Mouse (Mus musculus) thymus, adult 2 months (tissue): ENCODE measurements around the gene Catsper3.

ENCODE experiments used
- CTCF ChIP-seq: fragments of 200-500 bp; IDR thresholded peaks from 2 replicates; pipeline ENCODE4 v1.5.1; 2012; ENCODE audit warnings: mild to moderate bottlenecking, control low read depth, low read length, moderate library complexity, borderline replicate concordance; ENCODE audit not compliant: control insufficient read depth, poor library complexity, insufficient read depth; ENCODE audit errors: extremely low read depth
- POLR2A ChIP-seq: fragments of 200-500 bp; IDR thresholded peaks from 2 replicates; pipeline ENCODE4 v1.6.1; 2012; ENCODE audit warnings: mild to moderate bottlenecking, low read length, control low read depth, moderate library complexity; ENCODE audit not compliant: control insufficient read depth, poor library complexity, insufficient read depth; ENCODE audit errors: extremely low read depth

DNA sequence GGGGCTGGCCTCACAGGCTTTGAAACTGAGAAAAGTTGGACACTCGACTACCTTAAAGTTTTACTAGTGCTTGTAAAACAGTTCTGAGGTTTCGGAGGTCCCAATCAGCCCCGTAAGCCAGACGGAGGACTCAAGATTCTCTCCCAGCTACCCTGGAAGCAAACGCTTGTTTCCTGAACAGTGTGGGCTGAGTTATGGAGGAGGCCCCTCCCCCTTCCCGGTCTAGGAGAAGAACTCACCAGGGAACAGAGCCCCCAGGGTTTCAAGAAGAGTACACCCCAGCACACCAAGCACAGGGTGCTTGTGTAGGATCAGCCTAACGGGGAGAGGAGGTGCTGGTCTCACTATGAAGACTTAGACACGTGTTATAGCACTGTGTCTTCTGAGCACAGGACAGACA lies 27.6 kb upstream of the Catsper3 start:
- TF ChIP-seq CTCF (no peak), POLR2A (no peak)
